Comparison of ENCODE assay signal across 7 mouse cellular contexts in genomic region chr4:117101218-117101617, GRCm38 (mm10). TPM values are rescaled to one million over a fixed set of nuclear protein-coding genes. Genes with fewer than 3 reads are reported as not detected.
A peak's percentile ranks its signal among the peaks of the same experiment; 100 is the strongest.
DNase-seq lines count a peak whose midpoint lies in the region; ATAC-seq lines count a peak whose summit lies in the region.

No protein-coding gene starts in this region.

- H3K36me3 ChIP-seq in midbrain, embryonic 14.5 days (ENCODE audit: control insufficient read depth, insufficient read depth, low read length) = 0 out of 2 replicates have a peak, but pooled peaks cover 2% of the 10 kb centered on the region
- no peaks in the 10 kb centered on the region for H3K36me3 ChIP-seq in midbrain, embryonic 15.5 days (replicated peaks)
- H3K36me3 ChIP-seq in neural tube, embryonic 11.5 days (ENCODE audit: control insufficient read depth, insufficient read depth, low read length) = 0 out of 2 replicates have a peak, but pooled peaks cover 2% of the 10 kb centered on the region

- peaks cover 17% of the 10 kb centered on the region for H3K4me1 ChIP-seq in midbrain, embryonic 14.5 days (ENCODE audit: control insufficient read depth, insufficient read depth, low read length)
- peaks cover 21% of the 10 kb centered on the region for H3K4me1 ChIP-seq in midbrain, embryonic 15.5 days
- H3K4me1 ChIP-seq in neural tube, embryonic 11.5 days (ENCODE audit: control insufficient read depth, insufficient read depth, low read length) = peaks cover 8% of the 10 kb centered on the region

- peaks cover 17% of the 10 kb centered on the region; the same call in 1 of the 2 replicates for H3K27me3 ChIP-seq in midbrain, embryonic 14.5 days (ENCODE audit: control insufficient read depth, insufficient read depth, low read length)
- no peaks in the 10 kb centered on the region for H3K27me3 ChIP-seq in midbrain, embryonic 15.5 days (replicated peaks)
- H3K27me3 ChIP-seq in neural tube, embryonic 11.5 days (ENCODE audit: control insufficient read depth, insufficient read depth, low read length) = 0 out of 2 replicates have a peak, but pooled peaks cover 2% of the 10 kb centered on the region

- no peaks in the 10 kb centered on the region for H3K9me3 ChIP-seq in midbrain, embryonic 14.5 days (ENCODE audit: control insufficient read depth, low read length)
- no peaks in the 10 kb centered on the region for H3K9me3 ChIP-seq in midbrain, embryonic 15.5 days
- H3K9me3 ChIP-seq in neural tube, embryonic 11.5 days (ENCODE audit: control insufficient read depth, low read length) = no peaks in the 10 kb centered on the region

- no peak overlapping the region for H3K4me2 ChIP-seq in midbrain, embryonic 14.5 days (ENCODE audit: low read length)
- H3K4me2 ChIP-seq in midbrain, embryonic 15.5 days = no peak overlapping the region
- H3K4me2 ChIP-seq in neural tube, embryonic 11.5 days (ENCODE audit: low read depth) = no peak overlapping the region

- DNase-seq in midbrain, embryonic 14.5 days = peak; percentile 34
- peak; percentile 70 for DNase-seq in embryo, embryonic 10.5 days (ENCODE audit: low spot score)
- peak; percentile 75 for DNase-seq in kidney, postnatal 10 days
- DNase-seq in neural tube, embryonic 11.5 days (ENCODE audit: low spot score) = peak; percentile 60
- no peak for DNase-seq in urinary bladder, postnatal 25 days (ENCODE audit: low spot score)
- no peak for DNase-seq in frontal cortex, adult 2 months (ENCODE audit: extremely low spot score in 1 of 2, low spot score in 1 of 2)

- no peak overlapping the region for H3K27ac ChIP-seq in midbrain, embryonic 14.5 days (replicated peaks; ENCODE audit: low read depth, low read length)
- no peak overlapping the region for H3K27ac ChIP-seq in midbrain, embryonic 15.5 days
- no peak overlapping the region for H3K27ac ChIP-seq in neural tube, embryonic 11.5 days (ENCODE audit: low read depth, low read length)

- H3K9ac ChIP-seq in midbrain, embryonic 14.5 days (replicated peaks; ENCODE audit: low read length) = no peak overlapping the region
- H3K9ac ChIP-seq in midbrain, embryonic 15.5 days = no peak overlapping the region
- no peak overlapping the region for H3K9ac ChIP-seq in neural tube, embryonic 11.5 days (ENCODE audit: low read length)

- no peak overlapping the region for H3K4me3 ChIP-seq in midbrain, embryonic 14.5 days (replicated peaks; ENCODE audit: low read depth, low read length)
- H3K4me3 ChIP-seq in midbrain, embryonic 15.5 days = no peak overlapping the region
- no peak overlapping the region for H3K4me3 ChIP-seq in neural tube, embryonic 11.5 days (ENCODE audit: low read depth, low read length)

- 41% methylated on average over 7 of the region's 7 CpGs for WGBS in midbrain, embryonic 14.5 days
- WGBS in midbrain, embryonic 15.5 days = 48% methylated on average over 7 of the region's 7 CpGs
- 53% methylated on average over 7 of the region's 7 CpGs for WGBS in neural tube, embryonic 11.5 days

- no peak for ATAC-seq in midbrain, embryonic 14.5 days (ENCODE audit: low FRiP score, low TSS enrichment)
- ATAC-seq in midbrain, embryonic 15.5 days (replicated peaks) = no peak
- no peak for ATAC-seq in neural tube, embryonic 11.5 days (ENCODE audit: insufficient read depth, low FRiP score, low TSS enrichment)

RNA-seq across cellular contexts. Expression of gene Ptch2, which starts 5.3 kb away (rescaled TPM):
- polyA plus RNA-seq in midbrain, embryonic 14.5 days (2014; fragmentation: Nextera tagmentation; extraction: Ambion mirVana) = 4.0 and 4.5 TPM in 2 replicates
- polyA plus RNA-seq in midbrain, embryonic 15.5 days (2015; fragmentation: Nextera tagmentation; extraction: Ambion mirVana) = 7.7 and 9.0 TPM in 2 replicates
- 3.4 and 3.9 TPM in 2 replicates for polyA plus RNA-seq in neural tube, embryonic 11.5 days (2014; fragmentation: Nextera tagmentation; extraction: Ambion mirVana)
- 2.7 and 2.9 TPM in 2 replicates for polyA plus RNA-seq in frontal cortex, adult 2 months (2012; rRNA removed)

RNA-seq across cellular contexts. Expression of gene Btbd19, which starts 24.3 kb away (rescaled TPM):
- polyA plus RNA-seq in midbrain, embryonic 14.5 days (2014; fragmentation: Nextera tagmentation; extraction: Ambion mirVana) = 3.2 and 3.4 TPM in 2 replicates
- 3.9 and 4.3 TPM in 2 replicates for polyA plus RNA-seq in midbrain, embryonic 15.5 days (2015; fragmentation: Nextera tagmentation; extraction: Ambion mirVana)
- 3.4 and 4.0 TPM in 2 replicates for polyA plus RNA-seq in neural tube, embryonic 11.5 days (2014; fragmentation: Nextera tagmentation; extraction: Ambion mirVana)
- polyA plus RNA-seq in frontal cortex, adult 2 months (2012; rRNA removed) = 21.9 and 25.6 TPM in 2 replicates

RNA-seq across cellular contexts. Expression of gene Tctex1d4, which starts 25.4 kb away (rescaled TPM):
- polyA plus RNA-seq in midbrain, embryonic 14.5 days (2014; fragmentation: Nextera tagmentation; extraction: Ambion mirVana) = not detected in 2 replicates
- polyA plus RNA-seq in midbrain, embryonic 15.5 days (2015; fragmentation: Nextera tagmentation; extraction: Ambion mirVana) = 0.42 TPM in 1 of 2 replicates, not detected in the other
- polyA plus RNA-seq in neural tube, embryonic 11.5 days (2014; fragmentation: Nextera tagmentation; extraction: Ambion mirVana) = not detected in 2 replicates
- polyA plus RNA-seq in frontal cortex, adult 2 months (2012; rRNA removed) = 0.15 and 0.32 TPM in 2 replicates

RNA-seq across cellular contexts. Expression of gene Plk3, which starts 32.5 kb away (rescaled TPM):
- polyA plus RNA-seq in midbrain, embryonic 14.5 days (2014; fragmentation: Nextera tagmentation; extraction: Ambion mirVana) = 15.7 and 17.5 TPM in 2 replicates
- polyA plus RNA-seq in midbrain, embryonic 15.5 days (2015; fragmentation: Nextera tagmentation; extraction: Ambion mirVana) = 19.1 and 19.3 TPM in 2 replicates
- polyA plus RNA-seq in neural tube, embryonic 11.5 days (2014; fragmentation: Nextera tagmentation; extraction: Ambion mirVana) = 42.5 and 48.9 TPM in 2 replicates
- 11.2 and 15.6 TPM in 2 replicates for polyA plus RNA-seq in frontal cortex, adult 2 months (2012; rRNA removed)

RNA-seq across cellular contexts. Expression of gene Rps8, which starts 54.8 kb away (rescaled TPM):
- 599 and 678 TPM in 2 replicates for polyA plus RNA-seq in midbrain, embryonic 14.5 days (2014; fragmentation: Nextera tagmentation; extraction: Ambion mirVana)
- 430 and 431 TPM in 2 replicates for polyA plus RNA-seq in midbrain, embryonic 15.5 days (2015; fragmentation: Nextera tagmentation; extraction: Ambion mirVana)
- polyA plus RNA-seq in neural tube, embryonic 11.5 days (2014; fragmentation: Nextera tagmentation; extraction: Ambion mirVana) = 818 and 875 TPM in 2 replicates
- 496 and 568 TPM in 2 replicates for polyA plus RNA-seq in frontal cortex, adult 2 months (2012; rRNA removed)

Comparison
In these comparisons a context has a peak if more than half of its experiments do, and no peak if none do; other contexts are left out.
1. DNase-seq: peak in midbrain, embryonic 14.5 days (single experiment), embryo, embryonic 10.5 days (single experiment), kidney, postnatal 10 days (single experiment) and neural tube, embryonic 11.5 days (single experiment); none in urinary bladder, postnatal 25 days (single experiment) and frontal cortex, adult 2 months (0 of 2).